Mouse (Mus musculus) liver, embryonic 12.5 days (tissue): ENCODE results near the gene Klhl7. TPM values are rescaled to one million over a fixed set of nuclear protein-coding genes. Genes with fewer than 3 reads are reported as not detected.

ENCODE experiments used
- ATAC-seq: fragments of 200-750 bp; cut with Nextera tagmentation; 2 replicates; pipeline ENCODE4 v1.8.0; 2017; ENCODE audit warnings: moderate number of reproducible peaks, mild to moderate bottlenecking, moderate library complexity
- H3K27ac ChIP-seq: fragments of 300-500 bp; sonication (generic); 2 replicates; pipeline ENCODE4 v1.5.1; 2016; ENCODE audit warnings: mild to moderate bottlenecking
- H3K27me3 ChIP-seq: fragments of 300-500 bp; sonication (generic); replicated peaks from 2 replicates; pipeline ENCODE4 v1.6.1; 2016; ENCODE audit warnings: mild to moderate bottlenecking, moderate library complexity
- H3K36me3 ChIP-seq: fragments of 300-500 bp; sonication (generic); 2 replicates; pipeline ENCODE4 v1.6.1; 2016; ENCODE audit warnings: mild to moderate bottlenecking, moderate library complexity
- H3K4me1 ChIP-seq: fragments of 300-500 bp; sonication (generic); 2 replicates; pipeline ENCODE4 v1.6.1; 2016
- H3K4me2 ChIP-seq: fragments of 300-500 bp; sonication (generic); 2 replicates; pipeline ENCODE4 v1.6.1; 2016; ENCODE audit warnings: mild to moderate bottlenecking, moderate library complexity
- H3K4me3 ChIP-seq: fragments of 300-500 bp; sonication (generic); 2 replicates; pipeline ENCODE4 v1.5.1; 2016; ENCODE audit warnings: mild to moderate bottlenecking, moderate library complexity
- H3K9ac ChIP-seq: fragments of 300-500 bp; sonication (generic); 2 replicates; pipeline ENCODE4 v1.6.1; 2016; ENCODE audit warnings: mild to moderate bottlenecking, moderate library complexity
- H3K9me3 ChIP-seq: fragments of 300-500 bp; sonication (generic); replicated peaks from 2 replicates; pipeline ENCODE4 v1.6.1; 2016; ENCODE audit warnings: mild to moderate bottlenecking, moderate library complexity
- WGBS: fragments of 180-500 bp; shearing (Covaris S2); methylation state at CpG from one replicate; pipeline ENCODE4 v1.1.7; 2016; ENCODE audit not compliant: insufficient replicate concordance; 5-methylcytosine and 5-hydroxymethylcytosine counted together
- polyA plus RNA-seq: library from polyadenylated mRNA; unstranded; fragments of >200 nt; fragmentation: Nextera tagmentation; extraction: Ambion mirVana; gene quantifications from 2 replicates; pipeline ENCODE4 v1.2.1, GENCODE M21; 2016

The Klhl7 gene
- polyA plus RNA-seq, 1 experiment from 2014 or later: 25.7 TPM

DNA sequence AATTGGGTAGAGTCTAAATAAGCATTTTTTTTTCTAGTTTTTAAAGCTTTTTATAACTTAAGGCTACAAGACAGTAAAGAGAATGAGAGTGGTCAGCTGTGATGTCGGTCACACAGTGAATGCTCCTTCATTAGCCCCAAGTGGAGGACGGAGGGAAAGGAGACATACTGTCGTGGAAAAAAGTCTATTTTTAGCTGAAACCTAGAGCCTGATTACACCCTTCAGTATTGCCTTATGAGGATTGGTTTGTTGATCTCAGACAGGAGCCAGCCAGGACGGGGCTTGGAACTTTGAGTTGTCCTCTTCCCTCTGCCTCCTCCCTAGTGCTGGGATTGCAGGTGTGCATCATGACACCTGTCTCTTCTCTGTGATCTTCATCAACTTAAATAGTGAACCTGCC lies 26.6 kb downstream of the Klhl7 start:
- H3K4me3 ChIP-seq: no peak overlapping the region
- H3K27me3 ChIP-seq: no peaks in the 10 kb centered on the region
- H3K9ac ChIP-seq: no peak overlapping the region
- H3K4me2 ChIP-seq: no peak overlapping the region
- no peaks in the 10 kb centered on the region for H3K9me3 ChIP-seq
- 71% methylated on average over 4 of the region's 4 CpGs for WGBS
- H3K27ac ChIP-seq: no peak overlapping the region
- peaks cover 16% of the 10 kb centered on the region for H3K36me3 ChIP-seq
- H3K4me1 ChIP-seq: no peaks in the 10 kb centered on the region
- no peak for ATAC-seq

DNA sequence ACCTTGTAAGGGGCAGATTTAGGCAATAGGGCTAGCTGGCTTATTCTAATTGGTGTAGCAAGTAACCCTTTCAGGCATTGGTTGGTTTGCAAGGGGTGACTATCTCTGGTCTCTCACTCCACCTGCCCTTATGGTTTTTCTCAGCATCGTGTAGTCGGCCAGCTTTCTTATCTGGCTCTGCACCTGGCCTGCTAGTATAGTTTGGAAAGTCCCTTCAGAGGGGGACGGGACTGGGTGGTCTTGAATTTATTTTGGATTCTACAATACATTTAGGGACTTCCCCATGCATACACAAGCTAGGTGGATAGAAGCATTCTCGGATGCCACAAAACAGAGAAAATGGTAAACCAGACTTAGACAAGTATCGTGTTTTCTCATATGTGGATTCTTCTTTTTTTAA lies 46.6 kb downstream of the Klhl7 start:
- 58% methylated on average over 5 of the region's 5 CpGs for WGBS
- H3K27ac ChIP-seq: no peak overlapping the region

DNA sequence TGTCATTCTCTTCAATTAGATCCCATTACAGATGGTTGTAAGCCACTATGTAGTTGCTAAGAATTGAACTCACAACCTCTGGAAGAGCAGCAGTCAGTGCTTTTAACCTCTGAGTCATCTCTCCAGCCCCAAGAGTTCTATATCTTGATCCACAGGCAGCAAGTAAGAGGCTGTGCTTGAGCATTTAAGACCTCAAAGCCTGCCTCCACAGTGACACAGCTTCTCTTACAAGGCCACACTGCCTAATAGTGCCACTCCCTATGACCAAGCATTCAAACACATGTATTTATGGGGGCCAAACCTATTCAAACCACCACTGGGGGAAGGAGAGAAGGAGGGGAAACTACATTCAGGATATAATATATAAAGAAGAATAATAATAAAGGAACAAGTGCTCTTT lies 51.8 kb downstream of the Klhl7 start:
- H3K4me3 ChIP-seq: no peak overlapping the region
- no peak overlapping the region for H3K9ac ChIP-seq
- no peak overlapping the region for H3K27ac ChIP-seq
- peak; percentile 91 for ATAC-seq
- H3K9me3 ChIP-seq: no peaks in the 10 kb centered on the region
- no peaks in the 10 kb centered on the region for H3K27me3 ChIP-seq
- H3K36me3 ChIP-seq: peaks cover 70% of the 10 kb centered on the region
- no peak overlapping the region for H3K4me2 ChIP-seq
- H3K4me1 ChIP-seq: 0 out of 2 replicates have a peak, but pooled peaks cover 7% of the 10 kb centered on the region

More for the DNA sequence above, 46.6 kb downstream of the Klhl7 start:
- no peak overlapping the region for H3K4me3 ChIP-seq
- H3K36me3 ChIP-seq: peaks cover 89% of the 10 kb centered on the region
- H3K4me2 ChIP-seq: no peak overlapping the region
- H3K9ac ChIP-seq: no peak overlapping the region
- ATAC-seq: no peak
- no peaks in the 10 kb centered on the region for H3K27me3 ChIP-seq
- peaks cover 10% of the 10 kb centered on the region; the same call in 1 of the 2 replicates for H3K4me1 ChIP-seq
- no peaks in the 10 kb centered on the region for H3K9me3 ChIP-seq

DNA sequence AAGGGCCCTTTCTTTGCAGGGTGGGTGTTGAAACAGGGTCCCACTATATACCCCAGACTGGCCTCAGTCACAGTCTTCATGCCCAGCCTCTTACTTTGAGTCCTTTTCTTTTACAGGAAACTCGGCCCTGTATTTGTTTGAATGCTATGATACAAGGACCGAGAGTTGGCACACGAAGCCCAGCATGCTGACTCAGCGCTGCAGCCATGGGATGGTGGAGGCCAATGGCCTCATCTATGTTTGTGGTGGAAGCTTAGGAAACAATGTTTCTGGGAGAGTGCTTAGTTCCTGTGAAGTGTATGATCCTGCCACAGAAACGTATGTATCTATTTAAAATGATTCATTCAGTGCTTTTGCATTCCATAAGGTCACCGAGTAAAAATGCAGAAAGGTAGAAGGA lies 56.4 kb downstream of the Klhl7 start:
- peaks cover 58% of the 10 kb centered on the region for H3K36me3 ChIP-seq
- H3K4me1 ChIP-seq: 0 out of 2 replicates have a peak, but pooled peaks cover 4% of the 10 kb centered on the region
- H3K27me3 ChIP-seq: no peaks in the 10 kb centered on the region
- H3K9me3 ChIP-seq: no peaks in the 10 kb centered on the region
- no peak overlapping the region for H3K27ac ChIP-seq
- no peak overlapping the region for H3K4me3 ChIP-seq
- no peak overlapping the region for H3K4me2 ChIP-seq
- no peak for ATAC-seq
- WGBS: 87% methylated on average over 6 of the region's 6 CpGs
- no peak overlapping the region for H3K9ac ChIP-seq

DNA sequence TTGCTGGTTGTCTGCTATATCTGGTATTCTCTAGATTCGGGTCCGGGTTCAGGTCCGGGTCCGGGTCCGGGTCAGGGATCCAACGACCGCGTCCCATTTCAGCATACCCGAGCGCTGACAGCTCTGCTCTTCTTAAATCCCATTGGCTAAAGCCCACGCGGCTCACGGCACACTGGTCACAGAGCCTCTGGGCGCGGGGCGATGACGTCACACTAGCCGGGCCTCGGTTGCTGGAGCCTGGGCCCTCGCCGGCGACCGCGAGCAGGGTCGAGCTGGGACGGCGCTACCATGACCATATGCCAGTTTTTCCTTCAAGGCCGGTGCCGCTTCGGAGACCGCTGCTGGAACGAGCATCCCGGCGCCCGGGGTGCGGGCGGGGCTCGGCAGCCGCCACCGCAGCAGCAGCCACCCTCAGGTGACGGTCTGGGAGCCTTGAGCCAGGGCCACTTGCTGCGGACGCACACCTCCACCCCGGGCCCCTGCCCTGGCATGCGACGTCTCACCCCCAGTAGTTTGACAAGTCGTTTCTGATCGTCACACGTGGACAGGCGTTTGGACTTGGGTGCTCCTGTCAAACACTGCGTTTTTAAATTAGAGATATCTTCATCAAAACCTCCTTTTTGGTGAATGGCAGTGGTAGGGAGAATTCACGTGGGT lies 64.5 kb downstream of the Klhl7 start, which contains the start of gene Nupl2:
Gene Nupl2, plus strand, starts transcription at position 175 of the 657 bp plus-strand sequence.
- Histone ChIP-seq H3K4me1 (peaks cover 16% of the 10 kb centered on the region), H3K36me3 (peaks cover 31% of the 10 kb centered on the region), H3K4me3 (peak within 1 kb of the TSS; percentile 71), H3K27me3 (no peaks in the 10 kb centered on the region), H3K9ac (peak within 1 kb of the TSS; percentile 87), H3K9me3 (no peaks in the 10 kb centered on the region), H3K27ac (peak within 1 kb of the TSS; percentile 63), H3K4me2 (peak within 1 kb of the TSS; percentile 84)
- WGBS: under 1% methylated on average over 52 of the region's 52 CpGs
- peak; percentile 97 for ATAC-seq

DNA sequence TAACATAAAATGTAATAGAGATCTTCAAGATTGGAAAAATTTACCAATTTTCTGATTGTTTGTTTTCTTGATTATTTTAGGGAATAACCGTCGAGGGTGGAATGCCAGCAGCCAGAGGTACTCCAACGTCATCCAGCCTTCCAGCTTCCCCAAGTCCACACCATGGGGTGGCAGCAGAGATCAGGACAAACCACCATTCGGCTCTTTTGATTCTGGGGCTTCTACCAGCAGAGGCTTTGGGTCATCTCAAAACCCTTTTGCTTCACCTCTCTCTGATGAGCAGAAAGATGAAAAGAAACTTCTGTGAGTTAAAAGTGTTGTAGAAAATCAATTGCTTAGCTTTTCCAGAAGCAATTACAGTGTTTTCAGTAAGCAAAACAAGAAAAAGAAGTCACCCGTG lies 66.9 kb downstream of the Klhl7 start:
- Histone ChIP-seq H3K27ac (no peak overlapping the region), H3K4me3 (no peak overlapping the region), H3K9ac (no peak overlapping the region), H3K4me2 (no peak overlapping the region), H3K27me3 (no peaks in the 10 kb centered on the region), H3K36me3 (peaks cover 36% of the 10 kb centered on the region), H3K4me1 (peaks cover 16% of the 10 kb centered on the region), H3K9me3 (no peaks in the 10 kb centered on the region)
- ATAC-seq: no peak
- WGBS: 65% methylated on average over 5 of the region's 5 CpGs

DNA sequence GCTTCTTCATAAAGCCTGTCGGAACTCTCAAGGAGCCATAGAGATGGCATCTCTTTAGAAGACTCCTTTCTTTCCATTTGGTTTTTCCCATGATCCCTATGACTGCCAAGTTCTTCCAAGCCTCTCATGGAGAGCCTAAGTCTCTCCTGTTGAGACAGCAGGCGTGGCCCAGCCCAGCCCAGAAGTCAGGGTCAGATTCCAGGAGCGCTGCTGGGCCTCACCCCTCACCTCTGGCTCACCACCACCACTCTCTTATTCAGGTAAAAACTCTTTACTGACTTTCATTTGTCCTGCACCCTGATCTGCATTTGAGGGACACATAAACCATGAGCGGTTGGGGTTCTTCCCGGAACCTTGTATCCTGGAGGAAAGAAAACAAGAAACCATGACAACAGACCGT lies 69.5 kb downstream of the Klhl7 start:
- Histone ChIP-seq H3K4me1 (peaks cover 12% of the 10 kb centered on the region), H3K4me2 (no peak overlapping the region), H3K27me3 (no peaks in the 10 kb centered on the region), H3K9me3 (no peaks in the 10 kb centered on the region), H3K36me3 (peaks cover 47% of the 10 kb centered on the region), H3K9ac (no peak overlapping the region), H3K27ac (no peak overlapping the region), H3K4me3 (no peak overlapping the region)
- no peak for ATAC-seq
- 83% methylated on average over 6 of the region's 6 CpGs for WGBS

DNA sequence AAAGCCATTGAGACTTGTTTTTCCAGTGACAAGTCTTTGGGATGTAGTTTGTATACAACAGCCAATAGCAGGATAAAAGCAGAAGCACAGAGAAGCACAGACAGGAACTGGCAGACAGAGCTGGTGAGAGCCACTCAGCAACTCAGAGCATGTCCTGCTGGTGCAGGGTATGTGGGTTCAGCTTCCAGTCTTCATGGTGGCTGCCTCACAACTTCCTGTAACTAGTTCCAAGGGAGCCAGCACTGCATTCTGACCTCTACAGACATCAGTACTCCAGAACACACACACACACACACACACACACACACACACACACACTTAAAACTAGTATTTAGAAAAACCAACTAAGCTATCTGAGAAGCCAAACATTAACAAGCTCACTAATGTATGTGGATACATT lies 71.7 kb downstream of the Klhl7 start:
- no peaks in the 10 kb centered on the region for H3K9me3 ChIP-seq
- no peak overlapping the region for H3K9ac ChIP-seq
- H3K36me3 ChIP-seq: peaks cover 61% of the 10 kb centered on the region
- no peaks in the 10 kb centered on the region for H3K27me3 ChIP-seq
- no peak overlapping the region for H3K27ac ChIP-seq
- no peak overlapping the region for H3K4me3 ChIP-seq
- ATAC-seq: no peak
- no peak overlapping the region for H3K4me2 ChIP-seq
- no peaks in the 10 kb centered on the region for H3K4me1 ChIP-seq

DNA sequence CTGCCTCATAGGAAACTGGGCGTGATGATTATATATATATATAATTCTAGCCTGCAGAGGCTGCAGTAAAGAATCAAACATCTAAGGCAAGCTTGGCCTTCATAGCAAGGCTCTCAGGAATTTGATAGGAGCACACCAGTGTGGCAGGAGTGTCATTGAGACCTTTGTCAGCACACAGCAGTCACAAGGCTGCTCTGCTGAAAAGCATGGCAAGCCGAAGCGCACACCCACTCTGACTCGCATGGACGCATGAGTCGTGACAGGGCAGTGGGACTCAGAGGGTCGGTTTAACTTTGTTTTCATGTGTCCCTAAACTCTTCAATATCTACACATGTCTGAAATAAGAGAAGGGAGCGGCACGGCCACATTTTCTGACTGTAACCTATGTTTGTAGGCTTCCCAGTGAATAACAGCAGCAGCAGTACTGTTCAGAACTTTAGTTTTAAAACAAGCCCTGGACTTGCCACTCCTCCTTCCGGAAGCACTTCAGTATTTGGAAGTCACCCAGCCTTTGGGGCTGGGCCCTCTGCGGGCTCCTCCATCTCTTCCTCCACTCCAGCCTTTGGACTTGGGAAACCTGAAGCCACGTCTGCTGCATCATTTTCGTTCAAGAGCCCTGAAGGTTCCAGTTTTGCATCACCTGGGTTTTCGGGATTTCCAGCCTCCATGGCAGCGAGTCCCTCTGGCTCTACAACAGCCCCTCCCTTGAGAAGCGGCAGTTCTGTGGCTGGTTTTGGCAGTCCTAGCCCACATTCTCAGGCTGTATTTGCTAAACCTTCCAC lies 81.3 kb downstream of the Klhl7 start:
- H3K9me3 ChIP-seq: no peaks in the 10 kb centered on the region
- H3K27ac ChIP-seq: no peak overlapping the region
- no peak overlapping the region for H3K9ac ChIP-seq
- no peaks in the 10 kb centered on the region for H3K27me3 ChIP-seq
- no peak for ATAC-seq
- 89% methylated on average over 16 of the region's 16 CpGs for WGBS
- peaks cover 58% of the 10 kb centered on the region for H3K36me3 ChIP-seq
- no peaks in the 10 kb centered on the region for H3K4me1 ChIP-seq
- H3K4me2 ChIP-seq: no peak overlapping the region
- H3K4me3 ChIP-seq: no peak overlapping the region

DNA sequence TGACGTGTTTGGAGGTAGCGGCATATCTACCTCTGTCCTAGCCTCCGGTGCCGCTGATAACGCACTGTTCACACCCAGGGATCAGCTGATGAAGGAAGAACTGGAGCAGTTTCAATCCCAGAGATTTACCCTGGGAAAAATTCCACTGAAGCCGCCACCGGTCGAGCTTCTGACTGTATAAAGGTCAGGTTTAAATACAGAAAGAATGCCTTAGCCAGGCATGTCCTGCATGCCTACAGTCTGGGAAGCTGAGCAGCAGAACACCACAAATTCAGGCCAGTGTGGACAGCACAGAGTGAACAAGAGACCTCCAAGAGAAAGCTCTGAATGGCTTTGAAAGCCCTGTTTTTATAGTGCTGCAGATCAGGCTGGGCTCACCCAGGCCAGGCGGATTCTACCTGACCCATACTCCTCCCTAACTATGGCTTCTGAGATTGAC lies 81.9 kb downstream of the Klhl7 start:
- 87% methylated on average over 9 of the region's 9 CpGs for WGBS
- no peaks in the 10 kb centered on the region for H3K27me3 ChIP-seq
- H3K4me1 ChIP-seq: no peaks in the 10 kb centered on the region
- no peak overlapping the region for H3K9ac ChIP-seq
- H3K4me3 ChIP-seq: no peak overlapping the region
- ATAC-seq: no peak
- no peak overlapping the region for H3K27ac ChIP-seq
- no peak overlapping the region for H3K4me2 ChIP-seq
- peaks cover 55% of the 10 kb centered on the region for H3K36me3 ChIP-seq
- no peaks in the 10 kb centered on the region for H3K9me3 ChIP-seq

DNA sequence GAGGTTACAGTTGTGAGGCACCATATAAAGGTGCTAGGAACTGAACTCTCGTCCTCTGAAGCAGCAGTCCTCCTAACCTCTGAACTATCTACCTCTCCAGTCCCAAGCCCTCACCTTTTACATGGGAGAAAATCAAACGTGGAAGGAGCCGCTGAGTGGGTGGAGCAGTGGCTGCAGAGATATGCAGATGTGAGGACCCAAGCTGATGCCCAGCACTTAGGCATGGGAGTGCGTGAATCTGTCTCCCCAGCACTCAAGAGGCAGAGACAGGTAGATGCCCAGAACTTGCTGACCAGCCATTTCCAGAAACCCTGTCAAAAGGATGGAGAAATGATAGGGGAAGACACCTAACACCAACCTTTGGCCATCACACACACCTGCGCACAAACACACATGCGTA lies 82.7 kb downstream of the Klhl7 start:
- H3K9me3 ChIP-seq: no peaks in the 10 kb centered on the region
- H3K27me3 ChIP-seq: no peaks in the 10 kb centered on the region
- 81% methylated on average over 6 of the region's 6 CpGs for WGBS
- H3K4me1 ChIP-seq: no peaks in the 10 kb centered on the region
- H3K27ac ChIP-seq: no peak overlapping the region
- H3K4me2 ChIP-seq: no peak overlapping the region
- peaks cover 47% of the 10 kb centered on the region for H3K36me3 ChIP-seq
- H3K4me3 ChIP-seq: no peak overlapping the region
- no peak overlapping the region for H3K9ac ChIP-seq
- no peak for ATAC-seq

DNA sequence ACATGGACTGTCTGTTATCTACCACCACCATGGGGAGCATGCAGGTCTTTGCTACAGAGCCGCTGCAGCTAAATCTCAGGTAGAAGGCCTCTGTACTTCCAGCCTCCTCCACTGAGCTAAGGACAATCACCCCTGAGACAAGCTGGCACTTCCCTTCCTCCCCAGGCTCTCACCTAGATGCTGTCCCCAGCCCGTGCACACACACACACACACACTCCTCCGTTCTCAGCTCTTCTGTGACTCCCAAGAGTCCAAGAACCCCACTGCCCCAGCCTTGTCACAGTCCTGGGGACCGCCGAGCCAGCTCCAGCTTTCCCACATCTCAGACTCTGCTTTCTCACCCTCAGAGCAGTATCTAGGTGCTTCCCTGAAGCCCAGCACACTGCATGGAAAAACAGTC lies 83.6 kb downstream of the Klhl7 start:
- Histone ChIP-seq H3K4me3 (no peak overlapping the region), H3K4me1 (no peaks in the 10 kb centered on the region), H3K36me3 (peaks cover 41% of the 10 kb centered on the region), H3K9me3 (no peaks in the 10 kb centered on the region), H3K9ac (no peak overlapping the region), H3K27me3 (no peaks in the 10 kb centered on the region), H3K4me2 (no peak overlapping the region), H3K27ac (no peak overlapping the region)
- WGBS: 82% methylated on average over 5 of the region's 5 CpGs
- ATAC-seq: no peak
